In the genomic region with DNA sequence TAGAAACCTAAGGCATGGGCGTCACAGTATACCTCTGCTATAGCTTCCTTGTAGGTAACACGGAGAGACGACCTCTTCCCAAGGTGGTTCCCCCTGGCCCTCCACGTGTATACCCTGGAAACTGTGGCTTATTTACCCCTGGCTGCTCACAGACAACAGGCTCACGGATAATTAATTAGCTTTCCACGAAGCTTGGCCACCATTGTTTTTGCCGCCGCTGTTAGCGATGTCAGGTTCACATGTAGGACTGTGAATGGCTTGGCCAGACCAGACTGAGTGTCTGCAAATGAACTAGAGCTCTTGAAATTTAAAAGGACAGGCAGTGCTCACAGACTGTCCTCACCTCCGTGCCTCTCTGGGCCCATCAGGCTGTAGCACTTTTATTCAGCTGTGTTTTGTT, we compare ENCODE assay signal across 19 mouse cellular contexts.
A peak's percentile ranks its signal among the peaks of the same experiment; 100 is the strongest.
DNase-seq lines count a peak whose midpoint lies in the region; ATAC-seq lines count a peak whose summit lies in the region.
"Had no signal": no experiment of that assay in that cellular context is flagged by ENCODE, and none has a peak within 500 bp of the region (broad histone marks: within the 10 kb centered on the region; RNA-seq: fewer than 3 reads in every experiment).

No protein-coding gene starts in this region.

- WGBS in hindbrain, embryonic 13.5 days: 38% methylated on average over 10 of the region's 10 CpGs
- WGBS in hindbrain, embryonic 12.5 days: 50% methylated on average over 10 of the region's 10 CpGs
- WGBS in forebrain, embryonic 13.5 days: 8% methylated on average over 10 of the region's 10 CpGs

- no peaks in the 10 kb centered on the region for H3K9me3 ChIP-seq in hindbrain, embryonic 13.5 days
- no peaks in the 10 kb centered on the region for H3K9me3 ChIP-seq in hindbrain, embryonic 12.5 days (replicated peaks)
- no peaks in the 10 kb centered on the region for H3K9me3 ChIP-seq in forebrain, embryonic 13.5 days (replicated peaks)
- H3K9me3 ChIP-seq: embryonic facial prominence, embryonic 12.5 days; heart, embryonic 15.5 days; hindbrain, embryonic 15.5 days had no signal

- H3K4me3 ChIP-seq in hindbrain, embryonic 13.5 days: no peak overlapping the region
- no peak overlapping the region for H3K4me3 ChIP-seq in hindbrain, embryonic 12.5 days
- H3K4me3 ChIP-seq in forebrain, embryonic 13.5 days: no peak overlapping the region
- H3K4me3 ChIP-seq: embryonic facial prominence, embryonic 12.5 days; heart, adult 2 months; heart, embryonic 15.5 days; hindbrain, embryonic 15.5 days had no signal

- 0 out of 2 replicates have a peak overlapping the region, but pooled peaks have one; percentile 13 for H3K27ac ChIP-seq in hindbrain, embryonic 13.5 days
- no peak overlapping the region for H3K27ac ChIP-seq in hindbrain, embryonic 12.5 days
- no peak overlapping the region for H3K27ac ChIP-seq in forebrain, embryonic 13.5 days
- H3K27ac ChIP-seq: embryonic facial prominence, embryonic 12.5 days; heart, adult 2 months; heart, embryonic 15.5 days; hindbrain, embryonic 15.5 days had no signal

- H3K4me1 ChIP-seq in hindbrain, embryonic 13.5 days (replicated peaks): peaks cover 18% of the 10 kb centered on the region
- peaks cover 6% of the 10 kb centered on the region for H3K4me1 ChIP-seq in hindbrain, embryonic 12.5 days
- H3K4me1 ChIP-seq in forebrain, embryonic 13.5 days: peaks cover 13% of the 10 kb centered on the region

- DNase-seq in cerebellum, postnatal 25 days: peak; percentile 19 to 33
- no peak for DNase-seq in cerebellum, postnatal 36 days
- peak; percentile 60 for DNase-seq in retina, postnatal 1 day
- DNase-seq in frontal cortex, postnatal 14 days (ENCODE audit: low spot score in 2 of 2): no peak
- DNase-seq: adrenal gland, postnatal 14 days; gastrocnemius, postnatal 14 days; heart, adult 2 months; heart, postnatal 14 days; kidney, adult 18-20 months had no signal

- 0 out of 2 replicates have a peak, but pooled peaks cover 3% of the 10 kb centered on the region for H3K27me3 ChIP-seq in hindbrain, embryonic 13.5 days
- no peaks in the 10 kb centered on the region for H3K27me3 ChIP-seq in hindbrain, embryonic 12.5 days
- H3K27me3 ChIP-seq in forebrain, embryonic 13.5 days: peaks cover 17% of the 10 kb centered on the region; the same call in 1 of the 2 replicates
- H3K27me3 ChIP-seq: CH12.LX; embryonic facial prominence, embryonic 12.5 days; hindbrain, embryonic 15.5 days; Patski had no signal

- no peak overlapping the region for H3K4me2 ChIP-seq in hindbrain, embryonic 13.5 days
- H3K4me2 ChIP-seq in hindbrain, embryonic 12.5 days (replicated peaks): no peak overlapping the region
- H3K4me2 ChIP-seq in forebrain, embryonic 13.5 days: peak overlapping the region; percentile 31
- H3K4me2 ChIP-seq: embryonic facial prominence, embryonic 12.5 days; heart, embryonic 11.5 days; heart, embryonic 15.5 days; hindbrain, embryonic 15.5 days had no signal

- ATAC-seq in hindbrain, embryonic 13.5 days (ENCODE audit: low FRiP score): no peak
- ATAC-seq in hindbrain, embryonic 12.5 days (ENCODE audit: low FRiP score): no peak
- ATAC-seq in forebrain, embryonic 13.5 days: 0 out of 2 replicates have a peak, but pooled peaks have one; percentile 33
- ATAC-seq: activated CD4-positive, CD25-positive, alpha-beta regulatory T cell, adult 4 months; Patski had no signal

- H3K9ac ChIP-seq in hindbrain, embryonic 13.5 days: no peak overlapping the region
- H3K9ac ChIP-seq in hindbrain, embryonic 12.5 days: no peak overlapping the region
- peak overlapping the region; percentile 9; the same call in 1 of the 2 replicates for H3K9ac ChIP-seq in forebrain, embryonic 13.5 days
- H3K9ac ChIP-seq: embryonic facial prominence, embryonic 12.5 days; heart, embryonic 15.5 days; hindbrain, embryonic 15.5 days had no signal

- H3K36me3 ChIP-seq in hindbrain, embryonic 13.5 days: no peaks in the 10 kb centered on the region
- no peaks in the 10 kb centered on the region for H3K36me3 ChIP-seq in hindbrain, embryonic 12.5 days
- no peaks in the 10 kb centered on the region for H3K36me3 ChIP-seq in forebrain, embryonic 13.5 days (ENCODE audit: poor library complexity, severe bottlenecking)
- H3K36me3 ChIP-seq: embryonic facial prominence, embryonic 12.5 days; heart, embryonic 15.5 days; hindbrain, embryonic 15.5 days had no signal

Comparison
In these comparisons a context has a peak if more than half of its experiments do, and no peak if none do; other contexts are left out.
1. DNase-seq: peak in cerebellum, postnatal 25 days (2 of 2) and retina, postnatal 1 day (single experiment); none in cerebellum, postnatal 36 days (0 of 2) and frontal cortex, postnatal 14 days (0 of 2).